Mouse (Mus musculus) MEL (cell line): ENCODE measurements around the gene Ier2. TPM values are rescaled to one million over a fixed set of nuclear protein-coding genes. Genes with fewer than 3 reads are reported as not detected.
A peak's percentile ranks its signal among the peaks of the same experiment; 100 is the strongest.

Source experiments
- DNase-seq: peaks from one replicate; pipeline ENCODE4 v3.0.0; 2011; ENCODE audit warnings: low read depth, low spot score
- H3K27ac ChIP-seq: 2 replicates; pipeline ENCODE4 v1.5.1; 2012; ENCODE audit warnings: low read depth, mild to moderate bottlenecking, control low read depth, low read length, moderate library complexity; ENCODE audit not compliant: control insufficient read depth
- H3K27me3 ChIP-seq, 2 experiments: fragments of 150-350 bp in 1 of 2; sonication (generic) in 1 of 2; 2 replicates each; pipeline ENCODE4 v1.6.1; 2012; ENCODE audit warnings: low read length in 2 of 2, mild to moderate bottlenecking in 2 of 2, improper control_type of control experiment in 1 of 2, moderate library complexity in 1 of 2; ENCODE audit not compliant: insufficient read depth in 2 of 2, control insufficient read depth in 1 of 2
- H3K36me3 ChIP-seq, 2 experiments: 2 replicates each; pipeline ENCODE4 v1.6.1; 2012 to 2014; ENCODE audit warnings: low read length in 2 of 2, improper control_type of control experiment in 1 of 2, inconsistent platforms in 1 of 2, mild to moderate bottlenecking in 1 of 2; ENCODE audit not compliant: insufficient read depth in 2 of 2, control insufficient read depth in 1 of 2
- H3K4me1 ChIP-seq, 2 experiments: fragments of 150-350 bp in 1 of 2; sonication (generic) in 1 of 2; 2 replicates each; pipeline ENCODE4 v1.6.1; 2012; ENCODE audit warnings: low read length in 2 of 2, improper control_type of control experiment in 1 of 2, mild to moderate bottlenecking in 1 of 2; ENCODE audit not compliant: insufficient read depth in 2 of 2, control insufficient read depth in 1 of 2
- H3K4me3 ChIP-seq, 2 experiments: fragments of 150-350 bp in 1 of 2; sonication (generic) in 1 of 2; 2 replicates each; pipeline ENCODE4 v1.5.1; 2012; ENCODE audit warnings: low read depth in 2 of 2, low read length in 2 of 2, mild to moderate bottlenecking in 2 of 2, moderate library complexity in 2 of 2, control low read depth in 1 of 2, improper control_type of control experiment in 1 of 2; ENCODE audit not compliant: control insufficient read depth in 1 of 2, insufficient read depth in 1 of 2
- H3K79me2 ChIP-seq: 2 replicates; pipeline ENCODE4 v1.6.1; 2012; ENCODE audit warnings: mild to moderate bottlenecking, low read length, moderate library complexity; ENCODE audit not compliant: control insufficient read depth, poor library complexity, insufficient read depth
- H3K9ac ChIP-seq: 2 replicates; pipeline ENCODE4 v1.6.1; 2012; ENCODE audit warnings: low read depth, mild to moderate bottlenecking, control low read depth, low read length, moderate library complexity; ENCODE audit not compliant: control insufficient read depth, poor library complexity, severe bottlenecking
- H3K9me3 ChIP-seq: fragments of 150-350 bp; sonication (generic); replicated peaks from 2 replicates; pipeline ENCODE4 v1.6.1; 2012; ENCODE audit warnings: mild to moderate bottlenecking, low read length, improper control_type of control experiment, moderate library complexity; ENCODE audit not compliant: insufficient read depth
- BHLHE40 ChIP-seq: IDR thresholded peaks from 2 replicates; pipeline ENCODE4 v1.6.1; 2012; ENCODE audit warnings: low read depth, mild to moderate bottlenecking, inconsistent platforms, low read length, improper control_type of control experiment, borderline replicate concordance
- CHD1 ChIP-seq: IDR thresholded peaks from 2 replicates; pipeline ENCODE4 v1.6.1; 2012; ENCODE audit warnings: low read depth, mild to moderate bottlenecking, inconsistent platforms, low read length, improper control_type of control experiment
- CHD2 ChIP-seq: IDR thresholded peaks from 2 replicates; pipeline ENCODE4 v1.6.1; 2011; ENCODE audit warnings: low read length, improper control_type of control experiment
- EP300 ChIP-seq, 2 experiments: IDR thresholded peaks; 2 replicates each; pipeline ENCODE4 v1.6.1; 2011; ENCODE audit warnings: improper control_type of control experiment in 2 of 2, low read length in 2 of 2, low read depth in 1 of 2, mild to moderate bottlenecking in 1 of 2
- ETS1 ChIP-seq: IDR thresholded peaks from 2 replicates; pipeline ENCODE4 v1.6.1; 2012; ENCODE audit warnings: low read depth, mild to moderate bottlenecking, inconsistent platforms, low read length, improper control_type of control experiment, moderate library complexity
- GABPA ChIP-seq: IDR thresholded peaks from 2 replicates; pipeline ENCODE4 v1.6.1; 2012; ENCODE audit warnings: low read depth, mild to moderate bottlenecking, inconsistent platforms, low read length, improper control_type of control experiment, moderate library complexity
- GATA1 ChIP-seq: IDR thresholded peaks from 2 replicates; pipeline ENCODE4 v1.6.1; 2011; ENCODE audit warnings: low read depth, low read length, improper control_type of control experiment
- HCFC1 ChIP-seq: IDR thresholded peaks from 2 replicates; pipeline ENCODE4 v1.6.1; 2012; ENCODE audit warnings: low read depth, mild to moderate bottlenecking, inconsistent platforms, low read length, improper control_type of control experiment, moderate library complexity
- JUND ChIP-seq: IDR thresholded peaks from 2 replicates; pipeline ENCODE4 v1.6.1; 2011; ENCODE audit warnings: low read depth, mild to moderate bottlenecking, improper control_type of control experiment, low read length
- KAT2A ChIP-seq: conservative IDR thresholded peaks from 2 replicates; pipeline ENCODE4 v1.6.1; 2012; ENCODE audit warnings: low read depth, low read length, improper control_type of control experiment, inconsistent platforms
- MAFK ChIP-seq: IDR thresholded peaks from 2 replicates; pipeline ENCODE4 v1.6.1; 2011; ENCODE audit warnings: low read depth, mild to moderate bottlenecking, low read length, improper control_type of control experiment, borderline replicate concordance
- MAX ChIP-seq: IDR thresholded peaks from 2 replicates; pipeline ENCODE4 v1.6.1; 2011; ENCODE audit warnings: low read length, improper control_type of control experiment
- MAZ ChIP-seq: IDR thresholded peaks from 2 replicates; pipeline ENCODE4 v1.6.1; 2012; ENCODE audit warnings: low read depth, mild to moderate bottlenecking, inconsistent platforms, low read length, improper control_type of control experiment
- MEF2A ChIP-seq: IDR thresholded peaks from 2 replicates; pipeline ENCODE4 v1.6.1; 2014; ENCODE audit warnings: low read depth, mild to moderate bottlenecking, inconsistent platforms, low read length, improper control_type of control experiment; ENCODE audit not compliant: poor library complexity, insufficient replicate concordance, severe bottlenecking; ENCODE audit errors: extremely low read depth
- MYB ChIP-seq: IDR thresholded peaks from 2 replicates; pipeline ENCODE4 v1.6.1; 2011; ENCODE audit warnings: mild to moderate bottlenecking, low read depth, low read length, improper control_type of control experiment
- MYC ChIP-seq: IDR thresholded peaks from 2 replicates; pipeline ENCODE4 v1.6.1; 2011; ENCODE audit warnings: low read depth, mild to moderate bottlenecking, low read length, improper control_type of control experiment, moderate library complexity
- NELFE ChIP-seq: IDR thresholded peaks from 2 replicates; pipeline ENCODE4 v1.6.1; 2011; ENCODE audit warnings: low read depth, low read length, improper control_type of control experiment
- NRF1 ChIP-seq: IDR thresholded peaks from 2 replicates; pipeline ENCODE4 v1.6.1; 2014; ENCODE audit warnings: low read depth, mild to moderate bottlenecking, inconsistent platforms, low read length, improper control_type of control experiment, moderate library complexity; ENCODE audit not compliant: poor library complexity, insufficient read depth, severe bottlenecking
- POLR2A ChIP-seq, 2 experiments: IDR thresholded peaks; 2 replicates each; pipeline ENCODE4 v1.6.1; 2011 to 2012; ENCODE audit warnings: low read length in 2 of 2, mild to moderate bottlenecking in 2 of 2, control low read depth in 1 of 2, improper control_type of control experiment in 1 of 2, low read depth in 1 of 2, moderate library complexity in 1 of 2; ENCODE audit not compliant: control insufficient read depth in 1 of 2, insufficient read depth in 1 of 2, poor library complexity in 1 of 2
- POLR2AphosphoS2 ChIP-seq: IDR thresholded peaks from 2 replicates; pipeline ENCODE4 v1.6.1; 2011; ENCODE audit warnings: low read length, improper control_type of control experiment
- RAD21 ChIP-seq: IDR thresholded peaks from 2 replicates; pipeline ENCODE4 v1.6.1; 2011; ENCODE audit warnings: mild to moderate bottlenecking, low read depth, low read length, improper control_type of control experiment
- RCOR1 ChIP-seq: IDR thresholded peaks from 2 replicates; pipeline ENCODE4 v1.6.1; 2012; ENCODE audit warnings: low read depth, mild to moderate bottlenecking, inconsistent platforms, low read length, improper control_type of control experiment
- SIN3A ChIP-seq: IDR thresholded peaks from 2 replicates; pipeline ENCODE4 v1.6.1; 2012; ENCODE audit warnings: low read length, improper control_type of control experiment, inconsistent platforms
- SMC3 ChIP-seq: IDR thresholded peaks from 2 replicates; pipeline ENCODE4 v1.6.1; 2011; ENCODE audit warnings: low read depth, low read length, improper control_type of control experiment
- TAL1 ChIP-seq: IDR thresholded peaks from 2 replicates; pipeline ENCODE4 v1.6.1; 2012; ENCODE audit warnings: mild to moderate bottlenecking, inconsistent platforms, low read length, moderate library complexity, mixed read lengths
- TBP ChIP-seq: IDR thresholded peaks from 2 replicates; pipeline ENCODE4 v1.8.0; 2011; ENCODE audit warnings: low read depth, low read length, improper control_type of control experiment
- TCF12 ChIP-seq: IDR thresholded peaks from 2 replicates; pipeline ENCODE4 v1.6.1; 2014; ENCODE audit warnings: low read depth, mild to moderate bottlenecking, inconsistent platforms, low read length, improper control_type of control experiment, moderate library complexity
- UBTF ChIP-seq: IDR thresholded peaks from 2 replicates; pipeline ENCODE4 v1.6.1; 2012; ENCODE audit warnings: low read depth, mild to moderate bottlenecking, inconsistent platforms, low read length, improper control_type of control experiment, moderate library complexity, borderline replicate concordance; ENCODE audit not compliant: insufficient read depth
- USF1 ChIP-seq: IDR thresholded peaks from 2 replicates; pipeline ENCODE4 v1.6.1; 2014; ENCODE audit warnings: low read depth, mild to moderate bottlenecking, inconsistent platforms, low read length, improper control_type of control experiment, moderate library complexity
- USF2 ChIP-seq, 2 experiments: IDR thresholded peaks; 2 replicates each; pipeline ENCODE4 v1.6.1; 2011 to 2012; ENCODE audit warnings: improper control_type of control experiment in 2 of 2, low read length in 2 of 2, borderline replicate concordance in 1 of 2, inconsistent platforms in 1 of 2, low read depth in 1 of 2, mild to moderate bottlenecking in 1 of 2; ENCODE audit not compliant: insufficient read depth in 1 of 2
- ZC3H11A ChIP-seq: IDR thresholded peaks from 2 replicates; pipeline ENCODE4 v1.6.1; 2012; ENCODE audit warnings: low read depth, mild to moderate bottlenecking, inconsistent platforms, low read length, improper control_type of control experiment
- ZKSCAN1 ChIP-seq: IDR thresholded peaks from 2 replicates; pipeline ENCODE4 v1.6.1; 2012; ENCODE audit warnings: low read depth, mild to moderate bottlenecking, inconsistent platforms, low read length, improper control_type of control experiment, moderate library complexity
- ZMIZ1 ChIP-seq: IDR thresholded peaks from 2 replicates; pipeline ENCODE4 v1.6.1; 2012; ENCODE audit warnings: low read depth, mild to moderate bottlenecking, inconsistent platforms, low read length, improper control_type of control experiment, moderate library complexity
- ZNF384 ChIP-seq: IDR thresholded peaks from 2 replicates; pipeline ENCODE4 v1.6.1; 2012; ENCODE audit warnings: low read depth, mild to moderate bottlenecking, inconsistent platforms, low read length, improper control_type of control experiment
- polyA plus RNA-seq, 2 experiments: library from polyadenylated mRNA; stranded (reverse) in 1 of 2; unstranded in 1 of 2; fragments of >175 nt in 1 of 2; fragments of >200 nt in 1 of 2; gene quantifications; 2 replicates each; pipeline versions ENCODE4 v1.2.1 to v1.2.4; 2012; ENCODE audit warnings: low replicate concordance in 2 of 2, low read depth in 1 of 2; ENCODE audit not compliant: insufficient read length in 2 of 2, insufficient read depth in 1 of 2, missing spikeins in 1 of 2
- total RNA-seq: library from RNA; depleted of rRNA; stranded (reverse); fragments of 300-350 nt; gene quantifications from 2 replicates; pipeline ENCODE4 v1.2.3, GENCODE M21; 2012

Ier2 gene
- total and polyA plus RNA-seq, 3 experiments, result 22.5 to 258 (median 37.7) TPM

DNA sequence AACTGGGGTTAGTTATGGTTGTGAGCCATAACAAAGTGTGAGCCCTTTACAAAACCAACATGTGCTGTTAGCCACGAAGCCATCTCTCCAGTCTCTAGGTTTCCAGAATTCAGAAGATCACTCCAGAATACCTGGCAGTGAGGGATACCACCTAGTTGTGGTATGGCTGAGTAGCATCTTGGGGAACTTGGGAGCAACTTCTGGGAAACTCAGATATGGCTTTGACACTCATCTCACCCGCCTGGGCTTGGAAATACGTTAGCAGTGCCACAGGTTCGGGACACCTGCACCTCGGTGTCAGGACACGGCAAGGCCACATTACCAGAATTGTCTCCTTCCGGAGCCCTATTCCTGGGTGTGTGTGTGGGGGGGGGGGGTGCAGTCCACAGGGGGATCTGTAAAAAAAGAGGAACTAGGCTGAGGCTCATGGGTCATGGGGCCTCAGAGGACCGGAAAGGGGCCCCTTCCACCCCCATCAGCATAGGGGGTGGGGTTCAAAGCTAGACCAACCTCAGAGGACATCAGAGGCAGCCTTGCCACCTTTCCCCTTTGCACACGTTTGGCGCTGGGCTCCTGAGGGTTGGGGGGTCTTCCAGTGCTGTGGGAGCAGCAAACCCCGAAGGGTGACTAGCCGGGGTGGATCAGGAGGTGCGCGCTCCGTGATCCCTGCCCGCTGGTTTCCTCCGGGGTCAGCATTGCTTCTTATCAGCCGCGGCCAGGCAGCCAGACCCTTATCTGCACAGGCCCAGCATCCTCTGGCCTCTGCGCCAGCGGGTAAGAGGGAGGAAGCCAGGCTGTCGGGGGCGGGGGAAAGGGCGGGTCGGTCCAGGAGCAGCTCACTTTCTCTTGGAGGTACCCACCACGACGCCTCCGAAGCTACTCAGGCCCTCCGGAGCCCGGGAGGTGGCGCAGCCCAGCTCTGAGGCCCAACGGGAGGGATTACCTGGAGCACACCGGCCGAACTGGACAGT lies 38.6 kb upstream of the Ier2 start, which contains the start of gene Lyl1:
TSS of gene Lyl1 (plus strand) at position 517 of the 971 bp plus-strand sequence.
- Histone ChIP-seq H3K9ac (peak within 1 kb of the TSS; percentile 98), H3K79me2 (peaks cover 32% of the 10 kb centered on the region), H3K27ac (peak within 1 kb of the TSS; percentile 98), H3K4me1 (peaks cover 6 to 24% of the 10 kb centered on the region in 2 experiments), H3K27me3 (no peaks in the 10 kb centered on the region), H3K4me3 (peak within 1 kb of the TSS; percentile 83 to 98), H3K9me3 (no peaks in the 10 kb centered on the region), H3K36me3 (peaks cover 0 to 15% of the 10 kb centered on the region in 2 experiments; a peak in 2 of 4 replicates)
- peak; percentile 99 for DNase-seq
- TF ChIP-seq JUND (no peak), MAZ (peak; percentile 94), BHLHE40 (peak; percentile 13; the same call in 1 of the 2 replicates), NRF1 (peak; percentile 33; the same call in 1 of the 2 replicates), MAFK (peak; percentile 27; the same call in 1 of the 2 replicates), CHD1 (0 out of 2 replicates have a peak, but pooled peaks have one; percentile 59), ETS1 (peak; percentile 91), ZC3H11A (no peak), CHD2 (no peak; the same call in 1 of the 2 replicates), EP300 (IDR thresholded peaks at IDR 0.05; ENCODE audit: low read depth in 1 of 2, low read length in 2 of 2) (peak; percentile 94 to 96), UBTF (peak; percentile 86; the same call in 1 of the 2 replicates), TCF12 (peak; percentile 99), USF1 (peak; percentile 34; the same call in 1 of the 2 replicates), HCFC1 (0 out of 2 replicates have a peak, but pooled peaks have one; percentile 13), MYB (peak; percentile 55), KAT2A (no peak; the same call in 1 of the 2 replicates), ZKSCAN1 (no peak), MEF2A (peak; percentile 71; the same call in 1 of the 2 replicates), MYC (peak; percentile 36; the same call in 1 of the 2 replicates), POLR2A (IDR thresholded peaks at IDR 0.05; ENCODE audit: control insufficient read depth in 1 of 2, insufficient read depth in 1 of 2, low read depth in 1 of 2, low read length in 2 of 2, poor library complexity in 1 of 2) (peak; percentile 86 to 96), SMC3 (peak; percentile 49), RAD21 (no peak), USF2 (IDR thresholded peaks at IDR 0.05; ENCODE audit: borderline replicate concordance in 1 of 2, insufficient read depth in 1 of 2, low read depth in 1 of 2, low read length in 2 of 2) (no peak), RCOR1 (peak; percentile 84), GABPA (no peak), ZMIZ1 (peak; percentile 91), MAX (peak; percentile 72; the same call in 1 of the 2 replicates), NELFE (peak; percentile 92), POLR2AphosphoS2 (peak; percentile 94), ZNF384 (peak; percentile 26; the same call in 1 of the 2 replicates), TBP (peak; percentile 88), GATA1 (peak; percentile 97), TAL1 (peak; percentile 100), SIN3A (peak; percentile 66; the same call in 1 of the 2 replicates)
